Mouse (Mus musculus) embryonic facial prominence, embryonic 13.5 days (tissue): ENCODE measurements at regions not wholly inside any gene's neighbourhood (a gene's known extent, or its start where the extent isn't known, plus 50 kb on each side); places are given as distances from the start of the nearest gene placed in this dataset.
A peak's percentile ranks its signal among the peaks of the same experiment; 100 is the strongest.

Experiments
- ATAC-seq: fragments of 200-750 bp; cut with Nextera tagmentation; 2 replicates; pipeline ENCODE4 v1.8.0; 2017; ENCODE audit warnings: low read depth; ENCODE audit not compliant: insufficient number of reproducible peaks, insufficient read depth, low FRiP score, low TSS enrichment
- H3K27ac ChIP-seq: fragments of 300-500 bp; sonication (generic); 2 replicates; pipeline ENCODE4 v1.5.1; 2015; ENCODE audit warnings: moderate library complexity, mild to moderate bottlenecking, inconsistent platforms
- H3K27me3 ChIP-seq: fragments of 300-500 bp; sonication (generic); 2 replicates; pipeline ENCODE4 v1.6.1; 2015; ENCODE audit warnings: mild to moderate bottlenecking, inconsistent platforms
- H3K36me3 ChIP-seq: fragments of 300-500 bp; sonication (generic); 2 replicates; pipeline ENCODE4 v1.6.1; 2015; ENCODE audit warnings: mild to moderate bottlenecking, inconsistent platforms
- H3K4me1 ChIP-seq: fragments of 300-500 bp; sonication (generic); 2 replicates; pipeline ENCODE4 v1.6.1; 2015; ENCODE audit warnings: inconsistent platforms
- H3K4me2 ChIP-seq: fragments of 300-500 bp; sonication (generic); 2 replicates; pipeline ENCODE4 v1.6.1; 2015; ENCODE audit warnings: moderate library complexity, mild to moderate bottlenecking, inconsistent platforms
- H3K4me3 ChIP-seq: fragments of 300-500 bp; sonication (generic); 2 replicates; pipeline ENCODE4 v1.5.1; 2015; ENCODE audit warnings: mild to moderate bottlenecking, inconsistent platforms
- H3K9ac ChIP-seq: fragments of 300-500 bp; sonication (generic); 2 replicates; pipeline ENCODE4 v1.6.1; 2015; ENCODE audit warnings: mild to moderate bottlenecking, inconsistent platforms
- H3K9me3 ChIP-seq: fragments of 300-500 bp; sonication (generic); 2 replicates; pipeline ENCODE4 v1.6.1; 2016; ENCODE audit warnings: inconsistent platforms
- WGBS: fragments of 180-500 bp; shearing (Covaris S2); methylation state at CpG from one replicate; pipeline ENCODE4 v1.1.7; 2015; ENCODE audit warnings: mixed read lengths; 5-methylcytosine and 5-hydroxymethylcytosine counted together

GRCm38 (mm10) chr2:92544364-92545151 lies 54.9 kb upstream of the Chst1 start:
- H3K4me2 ChIP-seq: peak overlapping the region; percentile 19
- H3K9me3 ChIP-seq: no peaks in the 10 kb centered on the region
- peaks cover 10% of the 10 kb centered on the region for H3K4me1 ChIP-seq
- ATAC-seq: no peak
- H3K4me3 ChIP-seq: no peak overlapping the region
- no peak overlapping the region for H3K9ac ChIP-seq
- H3K27me3 ChIP-seq: peaks cover 3% of the 10 kb centered on the region
- WGBS: 14% methylated on average over 15 of the region's 15 CpGs
- H3K27ac ChIP-seq: no peak overlapping the region
- H3K36me3 ChIP-seq: no peaks in the 10 kb centered on the region

DNA sequence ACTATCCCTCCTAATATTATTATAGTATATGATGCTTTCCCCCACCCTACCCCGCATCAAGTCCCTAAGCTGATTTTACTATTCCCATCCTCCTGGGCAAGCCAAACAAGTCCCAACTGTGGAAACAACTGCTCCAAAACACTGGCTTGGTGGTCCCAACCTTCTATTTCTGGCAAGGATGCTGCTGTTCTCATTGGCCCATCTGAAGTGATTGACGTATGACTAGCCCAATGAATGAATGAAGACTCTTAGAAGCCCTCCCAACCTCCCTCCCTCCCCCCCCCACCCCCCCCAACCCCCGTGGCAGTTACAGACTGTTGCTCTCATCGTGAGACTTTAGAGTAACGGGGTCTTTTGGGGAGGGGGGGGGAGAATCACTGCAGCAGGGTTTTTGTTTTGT lies 58.7 kb upstream of the Chst1 start:
- 57% methylated on average over 5 of the region's 5 CpGs for WGBS
- H3K4me2 ChIP-seq: no peak overlapping the region
- H3K27ac ChIP-seq: no peak overlapping the region
- no peak for ATAC-seq
- peaks cover 3% of the 10 kb centered on the region for H3K27me3 ChIP-seq
- peaks cover 10% of the 10 kb centered on the region for H3K4me1 ChIP-seq
- no peak overlapping the region for H3K9ac ChIP-seq
- H3K36me3 ChIP-seq: no peaks in the 10 kb centered on the region
- no peaks in the 10 kb centered on the region for H3K9me3 ChIP-seq
- H3K4me3 ChIP-seq: no peak overlapping the region

- no peak overlapping the region for H3K27ac ChIP-seq
- no peak overlapping the region for H3K9ac ChIP-seq
- H3K36me3 ChIP-seq: no peaks in the 10 kb centered on the region
- peaks cover 7% of the 10 kb centered on the region; the same call in 1 of the 2 replicates for H3K4me1 ChIP-seq
- no peaks in the 10 kb centered on the region for H3K27me3 ChIP-seq
- WGBS: 83% methylated on average over 5 of the region's 5 CpGs
- H3K4me3 ChIP-seq: no peak overlapping the region
- H3K4me2 ChIP-seq: no peak overlapping the region
- no peak for ATAC-seq
- no peaks in the 10 kb centered on the region for H3K9me3 ChIP-seq
These were observed 67.5 kb upstream of the Chst1 start for GRCm38 (mm10) chr2:92531996-92532395.

GRCm38 (mm10) chr2:92530677-92531076 lies 68.8 kb upstream of the Chst1 start:
- Histone ChIP-seq H3K9ac (no peak overlapping the region), H3K4me2 (no peak overlapping the region), H3K27me3 (no peaks in the 10 kb centered on the region), H3K4me3 (no peak overlapping the region), H3K27ac (no peak overlapping the region), H3K9me3 (no peaks in the 10 kb centered on the region), H3K4me1 (peaks cover 7% of the 10 kb centered on the region; the same call in 1 of the 2 replicates), H3K36me3 (no peaks in the 10 kb centered on the region)
- 61% methylated on average over 4 of the region's 4 CpGs for WGBS
- ATAC-seq: no peak

DNA sequence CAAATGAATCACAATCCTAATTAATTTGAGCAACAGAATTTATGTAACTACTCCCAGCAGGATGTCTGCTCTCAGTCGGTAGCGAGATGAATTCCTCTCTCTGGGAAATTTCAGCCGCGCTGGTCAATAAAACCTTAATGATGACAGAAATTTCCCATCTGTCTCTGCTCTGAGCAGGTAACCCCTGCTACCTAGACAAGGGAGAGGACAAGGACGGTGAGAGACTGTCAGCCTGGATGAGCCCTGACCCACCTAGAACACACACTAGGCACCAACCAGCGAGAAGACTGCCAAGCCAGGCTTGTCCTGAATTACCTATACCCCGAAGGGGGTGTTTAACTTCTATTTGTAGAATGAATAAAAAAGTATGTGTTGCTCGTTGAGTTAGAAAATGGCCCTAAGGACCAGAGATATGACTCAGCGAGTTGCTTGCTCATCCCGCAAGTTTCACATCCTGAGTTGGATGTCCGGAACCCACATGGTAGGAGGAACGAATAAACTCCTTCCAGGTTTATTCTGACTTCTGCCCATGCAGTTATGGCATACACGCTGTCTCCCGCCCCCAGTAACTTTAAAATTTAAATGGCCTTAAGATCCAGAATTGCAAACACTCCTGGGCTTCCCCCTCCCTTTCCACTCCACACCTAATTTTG lies 69.5 kb upstream of the Slc35c1 start:
- 44% methylated on average over 14 of the region's 14 CpGs for WGBS
- Histone ChIP-seq H3K36me3 (no peaks in the 10 kb centered on the region), H3K4me2 (peak overlapping the region; percentile 82), H3K4me3 (peak overlapping the region; percentile 50), H3K27ac (no peak overlapping the region), H3K9me3 (no peaks in the 10 kb centered on the region), H3K4me1 (peaks cover 7% of the 10 kb centered on the region; the same call in 1 of the 2 replicates), H3K9ac (peak overlapping the region; percentile 71), H3K27me3 (no peaks in the 10 kb centered on the region)
- ATAC-seq: no peak

DNA sequence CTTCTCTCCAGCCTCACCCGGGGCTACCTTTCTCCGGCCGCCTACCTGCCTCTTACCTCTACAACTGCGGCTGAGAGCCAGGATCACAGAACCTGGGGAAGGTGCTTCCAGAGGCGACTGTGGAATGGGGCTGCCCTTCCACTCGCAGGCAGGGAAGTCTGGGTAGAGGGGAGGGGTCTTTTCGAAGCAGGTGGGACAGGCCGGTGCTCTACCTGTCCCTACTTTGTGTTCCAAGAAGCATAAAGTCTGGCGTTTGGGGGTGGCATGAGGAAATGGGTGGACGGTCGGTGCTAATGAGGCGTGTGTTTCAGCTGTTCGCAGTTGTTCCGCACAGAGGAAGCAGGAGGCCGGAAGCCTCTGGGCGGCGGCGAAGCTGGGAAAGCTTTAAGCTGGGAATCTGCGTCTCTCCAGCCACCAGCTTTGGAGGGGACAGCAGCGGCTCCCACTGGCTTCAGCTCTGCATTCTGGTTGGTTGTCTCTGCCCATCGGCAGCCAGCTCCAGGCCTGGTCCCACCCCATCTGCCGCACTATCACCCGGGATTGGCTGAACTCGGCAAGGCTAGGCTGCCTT lies 68.8 kb upstream of the Slc35c1 start:
- peak overlapping the region; percentile 50 for H3K4me3 ChIP-seq
- H3K27ac ChIP-seq: no peak overlapping the region
- peak overlapping the region; percentile 82 for H3K4me2 ChIP-seq
- H3K9me3 ChIP-seq: no peaks in the 10 kb centered on the region
- WGBS: 4% methylated on average over 24 of the region's 24 CpGs
- H3K9ac ChIP-seq: peak overlapping the region; percentile 71
- no peaks in the 10 kb centered on the region for H3K27me3 ChIP-seq
- peak; percentile 90 for ATAC-seq
- H3K4me1 ChIP-seq: peaks cover 7% of the 10 kb centered on the region; the same call in 1 of the 2 replicates
- no peaks in the 10 kb centered on the region for H3K36me3 ChIP-seq

- Histone ChIP-seq H3K4me3 (no peak overlapping the region), H3K9me3 (no peaks in the 10 kb centered on the region), H3K36me3 (no peaks in the 10 kb centered on the region), H3K9ac (no peak overlapping the region), H3K4me1 (peaks cover 7% of the 10 kb centered on the region; the same call in 1 of the 2 replicates), H3K27me3 (no peaks in the 10 kb centered on the region), H3K4me2 (peak overlapping the region; percentile 82; the same call in 1 of the 2 replicates), H3K27ac (no peak overlapping the region)
- WGBS: 74% methylated on average over 6 of the region's 6 CpGs
- ATAC-seq: no peak
These were observed 67.9 kb upstream of the Slc35c1 start for GRCm38 (mm10) chr2:92528119-92528830.

DNA sequence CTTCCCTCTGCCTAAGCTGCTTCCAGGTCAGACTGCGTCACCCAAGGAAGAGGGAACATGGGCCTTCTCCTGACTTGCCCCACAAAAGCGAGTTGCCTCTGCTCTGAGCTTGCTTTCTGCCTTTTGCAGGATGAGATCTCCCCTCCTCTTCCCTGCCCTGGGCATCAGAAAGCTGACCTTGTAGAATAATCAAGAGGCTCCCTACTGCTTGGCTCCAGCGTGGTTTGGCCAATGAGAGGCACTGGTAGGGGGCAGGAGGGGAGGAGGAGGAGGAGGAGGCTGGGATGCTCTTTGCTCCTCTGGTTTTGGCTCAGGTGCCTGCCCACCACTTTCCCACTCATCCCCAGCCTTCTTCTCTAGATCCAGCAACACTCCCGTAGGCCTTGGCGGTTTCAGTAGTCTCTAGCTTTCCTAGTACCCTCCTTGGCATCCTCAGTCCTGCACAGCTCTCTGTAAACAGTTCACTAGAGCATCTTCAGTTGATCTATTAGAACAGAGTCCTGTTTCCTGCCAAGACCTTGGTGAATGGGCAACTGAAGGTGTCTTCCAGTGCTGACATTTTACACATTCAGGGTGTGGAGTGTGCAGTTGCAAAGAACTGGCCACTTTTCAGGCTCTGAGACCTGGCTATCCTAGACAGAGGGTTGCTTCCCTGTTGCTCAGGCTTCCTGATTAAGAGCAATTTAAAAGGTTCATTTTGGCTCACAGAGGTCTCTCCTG lies 66.5 kb upstream of the Slc35c1 start:
- WGBS: 68% methylated on average over 5 of the region's 5 CpGs
- Histone ChIP-seq H3K4me3 (no peak overlapping the region), H3K9me3 (no peaks in the 10 kb centered on the region), H3K4me2 (no peak overlapping the region), H3K9ac (no peak overlapping the region), H3K27me3 (no peaks in the 10 kb centered on the region), H3K27ac (no peak overlapping the region), H3K36me3 (no peaks in the 10 kb centered on the region), H3K4me1 (peaks cover 7% of the 10 kb centered on the region; the same call in 1 of the 2 replicates)
- no peak for ATAC-seq

DNA sequence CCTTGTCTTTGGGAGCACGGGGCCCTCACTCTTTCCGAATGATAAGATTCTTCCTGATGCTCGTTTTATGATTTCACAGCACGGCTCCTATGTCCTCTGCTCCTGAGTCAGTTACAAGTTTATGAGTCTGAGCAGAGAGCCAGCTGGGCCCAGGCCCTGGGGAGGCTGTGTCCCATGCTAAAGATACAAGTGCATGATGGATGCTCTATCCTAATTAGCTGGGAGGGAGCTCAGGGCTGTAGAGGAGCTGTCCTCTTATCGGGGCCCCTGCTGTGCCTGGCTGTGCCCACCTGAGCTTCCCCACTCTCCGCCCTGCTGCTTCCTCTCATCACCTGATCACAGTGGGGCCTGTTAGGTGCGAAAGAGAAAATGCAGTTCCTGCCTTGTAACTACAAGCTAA lies 65.3 kb upstream of the Slc35c1 start:
- Histone ChIP-seq H3K36me3 (no peaks in the 10 kb centered on the region), H3K27ac (no peak overlapping the region), H3K9ac (no peak overlapping the region), H3K4me1 (peaks cover 7% of the 10 kb centered on the region; the same call in 1 of the 2 replicates), H3K4me2 (no peak overlapping the region), H3K9me3 (no peaks in the 10 kb centered on the region), H3K4me3 (no peak overlapping the region), H3K27me3 (no peaks in the 10 kb centered on the region)
- 83% methylated on average over 7 of the region's 7 CpGs for WGBS
- ATAC-seq: no peak

DNA sequence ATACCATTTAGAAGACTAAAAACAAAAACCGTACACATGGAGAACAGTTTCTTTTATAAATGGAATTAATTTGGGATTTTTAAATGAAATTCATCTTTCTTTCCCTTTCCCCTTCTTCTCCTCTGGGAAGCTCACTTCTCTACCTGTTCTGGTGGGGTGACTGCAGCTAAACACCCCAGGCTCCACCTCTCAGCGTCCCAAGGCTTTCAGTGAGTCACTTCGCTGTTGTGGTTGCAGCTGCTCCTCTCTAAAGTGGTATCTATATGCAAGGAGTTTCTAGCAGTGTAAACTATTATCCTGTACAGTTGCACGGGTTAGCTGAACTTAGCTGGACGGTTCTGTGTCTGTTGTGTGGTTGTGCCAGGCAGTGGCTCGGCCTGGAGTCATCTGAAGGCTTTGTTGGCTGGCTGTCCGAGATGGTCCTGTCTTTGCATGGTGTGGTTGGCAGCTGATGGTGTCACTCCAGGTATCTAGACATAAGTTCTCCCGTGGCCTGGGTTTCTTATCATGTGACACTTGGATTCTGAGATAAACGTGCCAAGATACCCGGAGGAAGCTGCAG lies 64.8 kb upstream of the Slc35c1 start:
- Histone ChIP-seq H3K27me3 (no peaks in the 10 kb centered on the region), H3K4me1 (peaks cover 7% of the 10 kb centered on the region; the same call in 1 of the 2 replicates), H3K9me3 (no peaks in the 10 kb centered on the region)

More for the DNA sequence above, 64.8 kb upstream of the Slc35c1 start:
- Histone ChIP-seq H3K27ac (no peak overlapping the region), H3K36me3 (no peaks in the 10 kb centered on the region), H3K4me2 (no peak overlapping the region), H3K4me3 (no peak overlapping the region), H3K9ac (no peak overlapping the region)
- no peak for ATAC-seq
- WGBS: 84% methylated on average over 10 of the region's 10 CpGs
